Mouse (Mus musculus): ENCODE data around the gene Eif1ad. TPM values are rescaled to one million over a fixed set of nuclear protein-coding genes. Genes with fewer than 3 reads are reported as not detected.

Gene Eif1ad
- polyA plus RNA-seq (2012; ENCODE audit: low replicate concordance), result 22.5 and 33.0 TPM in 2 replicates

GRCm38 (mm10) chr19:5366175-5367052 is at the start of gene Eif1ad:
Eif1ad (plus strand) TSS chr19:5366741.

DNA sequence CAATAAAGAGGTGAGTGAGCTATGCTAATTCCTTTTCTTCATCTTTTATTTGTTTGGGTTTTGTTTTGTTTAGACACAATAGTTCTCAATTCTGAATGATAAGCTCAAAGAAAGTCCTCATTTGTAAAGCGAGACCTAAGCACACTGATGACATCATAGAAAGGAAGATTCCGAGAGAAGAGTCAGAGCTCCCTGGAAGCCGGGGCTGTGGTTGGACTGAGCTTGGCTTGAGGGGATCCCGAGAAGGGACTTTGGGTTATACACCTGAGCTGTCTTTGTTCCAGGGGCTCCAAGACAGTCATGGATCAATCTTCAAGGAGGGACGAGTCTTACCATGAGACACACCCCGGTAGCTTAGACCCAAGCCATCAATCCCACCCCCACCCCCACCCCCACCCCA is 31.1 kb upstream of the Eif1ad start, which contains the start of gene Catsper1:
Gene Catsper1 (plus strand): TSS at position 301 of the 400 bp plus-strand sequence.

GRCm38 (mm10) chr19:5349502-5349873 is 17.1 kb upstream of the Eif1ad start, which contains the start of gene Cst6:
Cst6 (minus strand) TSS chr19:5349574.

GRCm38 (mm10) chr19:5367053-5367359 is 465 bp downstream of the Eif1ad start, which contains the start of gene Banf1:
Banf1 (minus strand) TSS chr19:5367168.

GRCm38 (mm10) chr19:5388588-5389242 is 22.2 kb downstream of the Eif1ad start, which contains the start of gene Sart1:
Sart1 (minus strand) TSS chr19:5388703.

DNA sequence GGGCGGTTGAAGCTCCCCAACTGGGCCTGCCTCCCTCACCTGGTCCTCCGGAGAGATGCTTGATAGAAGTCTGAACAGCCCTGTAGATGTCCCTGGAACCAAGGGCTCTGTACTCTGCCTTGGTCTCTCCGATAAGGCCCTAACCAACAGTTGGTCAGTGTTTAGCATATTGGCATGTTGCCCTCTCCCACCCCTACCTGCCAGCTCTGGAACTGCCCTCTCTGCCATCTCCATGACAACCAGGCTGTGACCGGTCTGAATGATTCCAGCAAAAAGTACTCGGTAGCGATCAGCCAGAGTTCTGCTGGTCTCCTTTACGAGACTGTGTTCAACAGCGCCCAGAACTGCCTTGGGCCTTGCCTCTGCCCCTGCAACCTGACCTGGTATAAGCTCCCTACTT is 35.8 kb downstream of the Eif1ad start, which contains the start of gene Tsga10ip:
Gene Tsga10ip (minus strand): TSS at position 234 of the 400 bp plus-strand sequence.

Other genes starting within 250 kb of the Eif1ad start
- 56.4 and 62.5 TPM in 2 replicates for gene Klc2, start 248.2 kb upstream of the Eif1ad start, polyA plus RNA-seq (2012; ENCODE audit: low replicate concordance)
- 58.7 and 139 TPM in 2 replicates for gene Pacs1, start 93.6 kb upstream of the Eif1ad start, polyA plus RNA-seq (2012; ENCODE audit: low replicate concordance)
- 305 and 456 TPM in 2 replicates for gene Sf3b2, start 71.3 kb upstream of the Eif1ad start, polyA plus RNA-seq (2012; ENCODE audit: low replicate concordance)
- not detected in 2 replicates for gene Gal3st3, start 68.4 kb upstream of the Eif1ad start, polyA plus RNA-seq (2012; ENCODE audit: low replicate concordance)
- not detected in 2 replicates for gene Catsper1, start 31.0 kb upstream of the Eif1ad start, polyA plus RNA-seq (2012; ENCODE audit: low replicate concordance)
- 0.84 TPM in 1 of 2 replicates, not detected in the other for gene Cst6, start 17.2 kb upstream of the Eif1ad start, polyA plus RNA-seq (2012; ENCODE audit: low replicate concordance)
- gene Banf1, start 427 bp downstream of the Eif1ad start, polyA plus RNA-seq (2012; ENCODE audit: low replicate concordance), result 60.4 and 65.3 TPM in 2 replicates
- 110 and 179 TPM in 2 replicates for gene Sart1, start 22.0 kb downstream of the Eif1ad start, polyA plus RNA-seq (2012; ENCODE audit: low replicate concordance)
- 0.49 and 0.58 TPM in 2 replicates for gene Tsga10ip, start 35.8 kb downstream of the Eif1ad start, polyA plus RNA-seq (2012; ENCODE audit: low replicate concordance)
- gene Drap1, start 58.2 kb downstream of the Eif1ad start, polyA plus RNA-seq (2012; ENCODE audit: low replicate concordance), result 303 and 479 TPM in 2 replicates
- 107 and 177 TPM in 2 replicates for gene AI837181, start 58.4 kb downstream of the Eif1ad start, polyA plus RNA-seq (2012; ENCODE audit: low replicate concordance)
- gene Fosl1, start 80.8 kb downstream of the Eif1ad start, polyA plus RNA-seq (2012; ENCODE audit: low replicate concordance), result 0.48 and 1.9 TPM in 2 replicates
- 10.9 and 19.5 TPM in 2 replicates for gene Ccdc85b, start 91.2 kb downstream of the Eif1ad start, polyA plus RNA-seq (2012; ENCODE audit: low replicate concordance)
- gene Fibp, start 93.9 kb downstream of the Eif1ad start, polyA plus RNA-seq (2012; ENCODE audit: low replicate concordance), result 31.3 and 343 TPM in 2 replicates
- 5.4 and 7.6 TPM in 2 replicates for gene Ctsw, start 101.8 kb downstream of the Eif1ad start, polyA plus RNA-seq (2012; ENCODE audit: low replicate concordance)
- 0.41 and 1.7 TPM in 2 replicates for gene Efemp2, start 107.2 kb downstream of the Eif1ad start, polyA plus RNA-seq (2012; ENCODE audit: low replicate concordance)
- 61.7 and 62.0 TPM in 2 replicates for gene Mus81, start 121.7 kb downstream of the Eif1ad start, polyA plus RNA-seq (2012; ENCODE audit: low replicate concordance)
- gene Cfl1, start 123.7 kb downstream of the Eif1ad start, polyA plus RNA-seq (2012; ENCODE audit: low replicate concordance), result 1,270 and 1,994 TPM in 2 replicates
- gene 1700020D05Rik, start 137.0 kb downstream of the Eif1ad start, polyA plus RNA-seq (2012; ENCODE audit: low replicate concordance), result 0.41 and 1.1 TPM in 2 replicates
- gene Snx32, start 143.8 kb downstream of the Eif1ad start, polyA plus RNA-seq (2012; ENCODE audit: low replicate concordance), result 3.6 and 8.4 TPM in 2 replicates
- gene Ovol1, start 193.9 kb downstream of the Eif1ad start, polyA plus RNA-seq (2012; ENCODE audit: low replicate concordance), result not detected in 2 replicates
- 50.2 and 53.5 TPM in 2 replicates for gene Ap5b1, start 201.3 kb downstream of the Eif1ad start, polyA plus RNA-seq (2012; ENCODE audit: low replicate concordance)
- 126 and 206 TPM in 2 replicates for gene Rnaseh2c, start 235.1 kb downstream of the Eif1ad start, polyA plus RNA-seq (2012; ENCODE audit: low replicate concordance)
- 74.4 and 113 TPM in 2 replicates for gene Kat5, start 243.5 kb downstream of the Eif1ad start, polyA plus RNA-seq (2012; ENCODE audit: low replicate concordance)

All from hematopoietic multipotent progenitor cell, adult 10-12 weeks (in vitro differentiated cells).